Mouse (Mus musculus) intestine, embryonic 14.5 days (tissue): ENCODE measurements around the gene Nrros. TPM values are rescaled to one million over a fixed set of nuclear protein-coding genes. Genes with fewer than 3 reads are reported as not detected.

Source experiments
- ATAC-seq: fragments of 200-750 bp; cut with Nextera tagmentation; replicated peaks from 2 replicates; pipeline ENCODE4 v1.8.0; 2017; ENCODE audit warnings: low read depth, moderate number of reproducible peaks, moderate TSS enrichment, moderate library complexity; ENCODE audit not compliant: low FRiP score, low TSS enrichment
- DNase-seq: peaks from one replicate; pipeline ENCODE4 v3.0.0-alpha.2; 2018; ENCODE audit warnings: low spot score
- H3K27ac ChIP-seq: fragments of 300-500 bp; sonication (generic); 2 replicates; pipeline ENCODE4 v1.5.1; 2014; ENCODE audit warnings: low read depth, mild to moderate bottlenecking, control low read depth
- H3K27me3 ChIP-seq: fragments of 300-500 bp; sonication (generic); replicated peaks from 2 replicates; pipeline ENCODE4 v1.6.1; 2014; ENCODE audit warnings: low read length, control low read depth; ENCODE audit not compliant: control insufficient read depth, insufficient read depth
- H3K36me3 ChIP-seq: fragments of 300-500 bp; sonication (generic); 2 replicates; pipeline ENCODE4 v1.6.1; 2014; ENCODE audit warnings: low read length, control low read depth; ENCODE audit not compliant: control insufficient read depth, insufficient read depth
- H3K4me1 ChIP-seq: fragments of 300-500 bp; sonication (generic); replicated peaks from 2 replicates; pipeline ENCODE4 v1.6.1; 2014; ENCODE audit warnings: low read length, control low read depth, mixed read lengths; ENCODE audit not compliant: control insufficient read depth, insufficient read depth
- H3K4me2 ChIP-seq: fragments of 300-500 bp; sonication (generic); 2 replicates; pipeline ENCODE4 v1.6.1; 2014; ENCODE audit warnings: low read length
- H3K4me3 ChIP-seq: fragments of 300-500 bp; sonication (generic); 2 replicates; pipeline ENCODE4 v1.5.1; 2014; ENCODE audit warnings: low read depth, low read length, control low read depth, mixed read lengths
- H3K9ac ChIP-seq: fragments of 300-500 bp; sonication (generic); 2 replicates; pipeline ENCODE4 v1.6.1; 2014; ENCODE audit warnings: mild to moderate bottlenecking, low read length
- H3K9me3 ChIP-seq: fragments of 300-500 bp; sonication (generic); 2 replicates; pipeline ENCODE4 v1.6.1; 2016; ENCODE audit warnings: low read length, control low read depth; ENCODE audit not compliant: control insufficient read depth
- WGBS: fragments of 180-500 bp; shearing (Covaris S2); extraction: QIAGEN DNeasy Blood & Tissue Kit; methylation state at CpG from one replicate; pipeline ENCODE4 v1.1.7; 2014; 5-methylcytosine and 5-hydroxymethylcytosine counted together
- polyA plus RNA-seq: library from polyadenylated mRNA; unstranded; fragments of >200 nt; fragmentation: Nextera tagmentation; extraction: Ambion mirVana; gene quantifications from 2 replicates; pipeline ENCODE4 v1.2.1, GENCODE M21; 2014

The Nrros gene
- polyA plus RNA-seq, 1 experiment from 2014 or later: 15.7 TPM

GRCm38 (mm10) chr16:32130190-32130826, 35.1 kb downstream of the Nrros start:
- no peaks in the 10 kb centered on the region for H3K36me3 ChIP-seq
- H3K4me1 ChIP-seq: no peaks in the 10 kb centered on the region
- DNase-seq: no peak
- H3K4me2 ChIP-seq: peak overlapping the region; percentile 31
- H3K4me3 ChIP-seq: 0 out of 2 replicates have a peak overlapping the region, but pooled peaks have one; percentile 8
- no peak overlapping the region; the same call in 1 of the 2 replicates for H3K27ac ChIP-seq
- ATAC-seq: no peak
- H3K9ac ChIP-seq: no peak overlapping the region
- H3K9me3 ChIP-seq: no peaks in the 10 kb centered on the region
- 62% methylated on average over 16 of the region's 16 CpGs for WGBS
- no peaks in the 10 kb centered on the region for H3K27me3 ChIP-seq

DNA sequence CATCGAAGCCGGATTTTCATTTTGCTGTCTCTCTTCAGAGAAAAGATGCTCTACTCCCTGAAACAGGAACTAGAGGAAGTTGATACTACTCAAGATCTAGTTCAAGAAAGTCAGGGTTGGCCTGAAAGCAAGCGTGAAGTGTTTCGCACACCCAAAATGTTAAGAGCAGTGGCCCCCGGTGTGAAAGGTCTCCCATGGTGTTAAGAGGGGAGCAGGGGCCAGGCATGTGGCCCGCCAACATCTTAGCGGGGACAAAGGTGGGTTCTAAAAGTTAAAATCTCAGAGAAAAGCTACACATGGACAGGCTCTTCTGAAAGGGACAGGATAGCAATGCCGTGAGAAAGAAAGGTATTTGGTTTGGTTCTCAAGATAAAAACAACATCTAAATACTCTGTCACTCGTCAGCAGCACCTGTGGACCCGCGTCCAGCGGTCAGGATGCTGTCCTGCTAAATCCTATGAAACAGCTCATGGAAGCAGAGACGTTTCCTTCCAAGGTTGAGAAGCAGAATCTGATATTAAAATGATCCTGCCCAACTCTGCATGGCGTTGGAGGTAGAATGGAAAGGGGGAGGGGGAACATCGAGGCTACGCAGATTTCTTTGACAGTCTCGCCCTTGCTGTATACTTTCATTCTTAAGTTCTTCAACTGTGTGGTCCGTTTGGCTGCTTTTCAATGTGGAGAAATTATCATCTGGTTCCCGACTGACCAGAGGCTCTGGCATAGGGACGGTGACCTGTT, 35.8 kb downstream of the Nrros start:
- H3K9ac ChIP-seq: no peak overlapping the region
- no peaks in the 10 kb centered on the region for H3K36me3 ChIP-seq
- H3K4me3 ChIP-seq: 0 out of 2 replicates have a peak overlapping the region, but pooled peaks have one; percentile 8
- no peak overlapping the region; the same call in 1 of the 2 replicates for H3K27ac ChIP-seq
- ATAC-seq: no peak
- WGBS: 70% methylated on average over 20 of the region's 20 CpGs
- DNase-seq: no peak
- no peaks in the 10 kb centered on the region for H3K4me1 ChIP-seq
- H3K9me3 ChIP-seq: no peaks in the 10 kb centered on the region
- no peaks in the 10 kb centered on the region for H3K27me3 ChIP-seq
- H3K4me2 ChIP-seq: peak overlapping the region; percentile 31

GRCm38 (mm10) chr16:32127046-32127445, 38.3 kb downstream of the Nrros start:
- no peak overlapping the region for H3K27ac ChIP-seq
- no peak for DNase-seq
- no peaks in the 10 kb centered on the region for H3K9me3 ChIP-seq
- no peak overlapping the region for H3K4me3 ChIP-seq
- H3K4me1 ChIP-seq: no peaks in the 10 kb centered on the region
- H3K9ac ChIP-seq: no peak overlapping the region
- H3K27me3 ChIP-seq: no peaks in the 10 kb centered on the region
- ATAC-seq: no peak
- no peaks in the 10 kb centered on the region for H3K36me3 ChIP-seq
- H3K4me2 ChIP-seq: no peak overlapping the region
- WGBS: 77% methylated on average over 4 of the region's 4 CpGs

GRCm38 (mm10) chr16:32125364-32125763, 40.0 kb downstream of the Nrros start:
- Histone ChIP-seq H3K27me3 (no peaks in the 10 kb centered on the region), H3K9me3 (no peaks in the 10 kb centered on the region), H3K4me3 (no peak overlapping the region), H3K4me2 (no peak overlapping the region), H3K4me1 (no peaks in the 10 kb centered on the region), H3K27ac (no peak overlapping the region), H3K9ac (no peak overlapping the region), H3K36me3 (no peaks in the 10 kb centered on the region)
- WGBS: 89% methylated on average over 3 of the region's 3 CpGs
- ATAC-seq (no peak), DNase-seq (no peak)

DNA sequence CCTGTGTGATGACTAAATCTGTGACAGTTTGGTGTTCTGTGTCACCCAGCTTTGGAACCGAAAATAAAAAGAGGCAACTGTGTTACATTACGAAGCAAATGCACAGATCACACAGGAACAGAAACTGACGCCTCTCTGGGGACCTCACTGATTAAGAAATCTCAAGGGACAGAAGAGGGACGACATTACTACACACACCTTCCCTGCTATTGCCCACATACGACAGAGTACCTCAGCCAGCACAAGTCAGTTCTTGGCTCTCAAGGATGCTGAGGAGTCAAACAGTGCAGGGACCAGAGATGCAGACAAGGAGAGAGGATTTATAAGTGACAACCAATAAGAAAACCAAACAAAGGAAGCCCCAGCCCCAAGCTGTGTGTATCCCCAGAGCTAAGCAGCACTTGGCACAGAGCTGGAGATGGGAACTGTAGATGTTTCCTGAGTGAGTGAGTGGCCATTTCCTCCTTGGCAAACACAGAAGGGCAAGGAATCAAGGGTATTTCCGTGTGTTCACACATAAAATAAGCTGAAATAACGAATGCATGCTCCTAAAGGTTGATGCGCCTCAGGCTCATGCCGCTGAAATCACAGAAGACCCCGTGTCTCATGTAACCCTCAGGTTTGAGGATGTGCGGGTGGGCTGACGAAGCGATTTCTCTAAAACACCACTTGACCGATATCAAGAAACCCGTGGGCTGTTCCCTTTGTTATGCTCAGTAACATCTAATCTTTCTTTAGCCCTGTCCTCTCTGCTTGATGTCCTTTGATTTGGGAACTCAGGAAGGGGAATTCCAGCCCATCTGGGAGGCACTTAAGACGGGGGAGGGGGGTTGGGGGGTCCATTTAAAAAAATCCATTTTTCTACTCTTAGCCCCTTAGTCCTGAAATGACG, 40.7 kb downstream of the Nrros start:
- no peak overlapping the region for H3K27ac ChIP-seq
- 65% methylated on average over 17 of the region's 17 CpGs for WGBS
- H3K4me2 ChIP-seq: no peak overlapping the region
- no peak for DNase-seq
- no peaks in the 10 kb centered on the region for H3K36me3 ChIP-seq
- no peak overlapping the region for H3K9ac ChIP-seq
- no peaks in the 10 kb centered on the region for H3K9me3 ChIP-seq
- no peak overlapping the region for H3K4me3 ChIP-seq
- no peaks in the 10 kb centered on the region for H3K4me1 ChIP-seq
- ATAC-seq: no peak
- no peaks in the 10 kb centered on the region for H3K27me3 ChIP-seq

- Histone ChIP-seq H3K9me3 (no peaks in the 10 kb centered on the region), H3K4me2 (no peak overlapping the region), H3K27me3 (no peaks in the 10 kb centered on the region), H3K4me1 (no peaks in the 10 kb centered on the region), H3K9ac (no peak overlapping the region), H3K27ac (no peak overlapping the region), H3K36me3 (no peaks in the 10 kb centered on the region), H3K4me3 (no peak overlapping the region)
- no peak for DNase-seq
- 90% methylated on average over 7 of the region's 7 CpGs for WGBS
- no peak for ATAC-seq
Observed at GRCm38 (mm10) chr16:32124020-32124419, 41.4 kb downstream of the Nrros start.

DNA sequence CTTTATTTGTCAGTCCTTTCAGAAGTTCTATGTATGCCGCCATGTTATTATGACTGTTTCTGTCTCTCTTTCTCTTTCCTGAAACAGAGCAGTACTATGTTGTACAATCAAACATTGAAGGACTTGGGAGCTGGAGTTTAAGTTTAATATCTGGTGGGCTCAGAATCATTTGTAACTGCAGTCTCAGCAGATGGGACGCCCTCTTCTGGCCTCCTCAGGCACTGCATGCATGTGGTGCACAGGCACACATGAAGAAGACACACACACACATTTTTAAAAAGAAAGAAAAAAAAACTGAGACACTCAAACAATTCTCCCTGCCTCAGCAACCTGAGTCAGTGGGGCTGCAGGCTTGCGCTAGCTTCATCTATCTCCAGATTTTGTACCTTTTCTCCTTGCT, 44.9 kb downstream of the Nrros start:
- no peak overlapping the region for H3K4me2 ChIP-seq
- DNase-seq: no peak
- H3K4me3 ChIP-seq: no peak overlapping the region
- no peaks in the 10 kb centered on the region for H3K27me3 ChIP-seq
- no peak overlapping the region for H3K9ac ChIP-seq
- H3K36me3 ChIP-seq: no peaks in the 10 kb centered on the region
- H3K9me3 ChIP-seq: no peaks in the 10 kb centered on the region
- WGBS: 76% methylated on average over 3 of the region's 3 CpGs
- no peak overlapping the region for H3K27ac ChIP-seq
- no peaks in the 10 kb centered on the region; the same call in 1 of the 2 replicates for H3K4me1 ChIP-seq
- no peak for ATAC-seq

- H3K9ac ChIP-seq: no peak overlapping the region
- H3K4me2 ChIP-seq: no peak overlapping the region
- no peak for ATAC-seq
- DNase-seq: no peak
- no peaks in the 10 kb centered on the region for H3K27me3 ChIP-seq
- H3K4me3 ChIP-seq: no peak overlapping the region
- no peaks in the 10 kb centered on the region; the same call in 1 of the 2 replicates for H3K4me1 ChIP-seq
- no peaks in the 10 kb centered on the region for H3K36me3 ChIP-seq
- no peak overlapping the region for H3K27ac ChIP-seq
- no peaks in the 10 kb centered on the region for H3K9me3 ChIP-seq
- 33% methylated on average over 5 of the region's 5 CpGs for WGBS
Observed at GRCm38 (mm10) chr16:32116186-32116585, 49.2 kb downstream of the Nrros start.
